Mouse (Mus musculus) myocyte (in vitro differentiated cells): Measurements from ENCODE around the gene Etv1.

Source experiments
- MAX ChIP-seq: IDR thresholded peaks from one replicate; pipeline ENCODE4 v1.6.1; 2011; ENCODE audit warnings: low read depth, mild to moderate bottlenecking, control low read depth
- MYOD1 ChIP-seq, 3 experiments: IDR thresholded peaks; one replicate each; pipeline ENCODE4 v1.6.1; 2011; ENCODE audit warnings: control low read depth in 2 of 3, low read depth in 2 of 3, mild to moderate bottlenecking in 2 of 3, moderate library complexity in 1 of 3; ENCODE audit not compliant: insufficient read length in 2 of 3, control insufficient read depth in 1 of 3
- POLR2A ChIP-seq: IDR thresholded peaks from one replicate; pipeline ENCODE4 v1.6.1; 2011; ENCODE audit warnings: low read depth, mild to moderate bottlenecking, control low read depth, moderate library complexity; ENCODE audit not compliant: insufficient read length
- POLR2AphosphoS2 ChIP-seq: IDR thresholded peaks from one replicate; pipeline ENCODE4 v1.6.1; 2011; ENCODE audit warnings: low read depth, control low read depth; ENCODE audit not compliant: insufficient read length

- no peak for TF ChIP-seq POLR2AphosphoS2
- no peak for TF ChIP-seq POLR2A
- no peak for TF ChIP-seq MYOD1 (IDR thresholded peaks at IDR 0.05; ENCODE audit: control insufficient read depth in 1 of 3, insufficient read length in 2 of 3, low read depth in 2 of 3)
- no peak for TF ChIP-seq MAX
Measured at GRCm38 (mm10) chr12:38814010-38814786, 35.0 kb downstream of the Etv1 start.
